Mouse (Mus musculus) embryo, embryonic 11.5 days (tissue): ENCODE results near the gene Lrfn3.

Source experiments
- DNase-seq: peaks from one replicate; pipeline ENCODE4 v3.0.0-alpha.2; 2012; ENCODE audit warnings: low read depth, low spot score

The Lrfn3 gene

GRCm38 (mm10) chr7:30362652-30363343 lies at the start of gene Lrfn3:
Gene Lrfn3, minus strand, starts transcription at chr7:30362772.
- DNase-seq = peak; percentile 73

- DNase-seq = no peak
Measured at GRCm38 (mm10) chr7:30411023-30411422, 48.5 kb upstream of the Lrfn3 start.

DNA sequence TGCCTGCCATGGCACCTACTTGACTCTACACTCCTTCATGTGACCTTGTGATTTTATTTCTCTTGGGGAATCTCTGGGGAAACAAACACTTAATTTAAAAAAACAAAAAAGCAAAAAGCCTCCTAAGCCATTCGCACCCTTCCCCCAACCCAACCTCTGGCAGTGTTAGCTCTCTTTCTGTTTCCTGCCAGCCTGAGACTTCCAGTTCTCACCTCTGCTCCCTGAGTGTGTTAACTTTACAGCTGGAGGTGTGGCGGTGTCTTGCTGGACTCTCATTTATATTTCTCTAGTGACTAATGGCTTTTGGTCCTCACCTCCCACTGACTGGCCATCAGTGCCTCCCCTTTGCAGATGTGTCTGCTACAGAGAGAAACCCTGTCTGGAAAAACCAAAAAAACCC lies 47.2 kb upstream of the Lrfn3 start:
- DNase-seq = no peak

DNA sequence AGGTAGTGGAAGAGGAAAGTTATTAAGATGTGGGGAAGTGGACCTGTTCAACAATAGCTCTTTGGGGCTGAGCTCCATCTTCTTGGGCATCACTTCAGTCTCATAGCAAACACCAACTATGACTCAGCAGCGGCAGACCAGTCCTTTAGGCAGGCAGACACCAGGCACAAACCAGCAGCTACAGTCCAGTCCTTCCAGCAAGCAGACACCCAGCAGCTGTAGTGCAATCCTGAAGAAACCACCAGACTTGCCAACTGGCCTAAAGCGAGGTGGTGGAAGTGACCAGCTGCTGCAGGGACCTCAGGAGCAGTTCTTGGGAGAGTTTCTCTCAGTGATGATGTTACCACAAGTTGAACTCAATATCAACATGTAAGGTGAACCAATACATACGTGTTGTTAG lies 46.1 kb upstream of the Lrfn3 start:
- DNase-seq = no peak

GRCm38 (mm10) chr7:30402343-30402742 lies 39.8 kb upstream of the Lrfn3 start:
- no peak for DNase-seq

- DNase-seq = no peak
Measured at GRCm38 (mm10) chr7:30399671-30400070, 37.1 kb upstream of the Lrfn3 start.

- DNase-seq = no peak
Measured at GRCm38 (mm10) chr7:30394871-30395270, 32.3 kb upstream of the Lrfn3 start.

DNA sequence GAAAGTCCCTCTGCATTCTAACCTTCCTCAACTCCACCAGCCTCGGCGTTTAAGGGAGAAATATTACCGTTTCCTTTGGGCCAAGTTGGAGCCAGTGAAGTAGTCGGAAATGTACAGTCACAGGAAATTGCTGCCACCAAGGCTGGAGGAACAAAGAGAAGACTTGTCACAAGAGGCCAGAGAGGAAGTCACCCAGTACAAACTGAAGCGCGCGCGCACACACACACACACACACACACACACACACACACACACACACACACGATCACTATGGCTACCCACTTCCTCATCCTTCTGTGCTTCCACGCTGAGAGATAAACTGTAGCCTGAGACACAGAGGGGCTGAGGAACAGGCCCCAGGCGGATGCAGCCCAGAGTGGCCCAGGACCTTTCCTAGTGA lies 31.8 kb upstream of the Lrfn3 start:
- no peak for DNase-seq

GRCm38 (mm10) chr7:30393631-30394030 lies 31.1 kb upstream of the Lrfn3 start:
- DNase-seq = no peak

GRCm38 (mm10) chr7:30392746-30393520 lies 30.4 kb upstream of the Lrfn3 start:
- DNase-seq = no peak

DNA sequence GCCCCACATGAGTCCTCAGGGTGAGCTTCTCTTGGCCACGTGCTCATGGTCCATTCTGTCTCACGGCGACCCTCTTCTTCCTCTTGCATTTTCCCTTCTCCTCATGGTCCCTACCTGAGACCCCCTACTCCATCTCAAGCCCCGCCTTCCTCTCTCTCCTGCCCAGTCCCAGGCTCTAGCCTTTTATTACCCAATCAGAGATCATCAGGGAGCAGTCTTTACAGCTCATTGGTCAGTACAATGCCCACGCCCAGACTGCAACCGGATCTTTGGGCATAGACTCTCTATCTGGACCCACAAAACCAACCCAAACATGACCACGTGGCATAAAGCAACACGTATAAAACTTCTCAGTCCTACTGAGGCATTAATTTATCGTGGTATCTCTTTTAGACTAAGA lies 21.5 kb upstream of the Lrfn3 start:
- no peak for DNase-seq

- DNase-seq = no peak
Measured at GRCm38 (mm10) chr7:30380061-30380460, 17.5 kb upstream of the Lrfn3 start.

DNA sequence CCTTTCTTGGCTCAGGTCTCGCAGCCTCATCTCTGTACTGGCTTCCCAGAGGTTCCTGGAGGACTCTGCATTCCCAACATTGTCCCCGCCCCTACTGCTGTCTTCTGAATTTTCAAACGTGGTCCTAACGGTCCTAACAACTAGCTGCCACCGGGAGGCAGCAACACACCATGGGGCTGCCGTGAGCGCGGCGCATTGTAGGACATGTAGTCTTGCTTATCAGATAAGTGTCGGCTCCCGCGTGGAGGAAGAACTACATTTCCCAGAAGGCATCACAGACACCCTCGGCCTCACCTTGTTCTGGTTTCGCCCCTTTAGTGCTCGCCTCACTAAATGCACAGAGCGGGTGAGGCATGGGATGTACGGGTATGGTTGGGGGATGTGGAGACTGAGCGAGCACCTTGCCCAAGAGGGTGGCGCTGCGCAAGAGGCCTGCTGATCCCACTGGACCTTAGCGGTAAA lies 11.0 kb upstream of the Lrfn3 start:
- DNase-seq = peak; percentile 91

DNA sequence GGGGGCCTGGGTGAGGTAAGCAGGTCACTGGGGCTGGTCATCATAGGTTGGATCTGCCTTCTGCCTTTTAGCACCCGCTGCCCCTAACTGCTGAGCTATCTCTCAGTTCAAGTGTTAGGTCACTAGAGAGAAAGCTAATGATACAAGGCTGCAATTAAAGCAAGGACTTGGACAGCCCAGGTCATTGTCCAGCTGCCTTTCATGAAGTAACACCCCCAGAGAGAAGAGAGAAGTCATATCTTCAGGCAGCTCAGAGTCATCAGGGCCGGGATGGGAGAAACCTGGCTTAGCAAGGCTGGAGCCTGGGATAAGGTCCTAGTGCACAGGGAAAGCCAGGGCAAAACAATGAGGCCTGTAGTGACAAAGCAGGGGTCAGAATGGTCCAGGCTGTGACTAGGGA lies 4.9 kb upstream of the Lrfn3 start:
- DNase-seq = no peak

GRCm38 (mm10) chr7:30363344-30363738 lies 769 bp upstream of the Lrfn3 start:
- no peak for DNase-seq

GRCm38 (mm10) chr7:30360028-30360427 lies 2.5 kb downstream of the Lrfn3 start:
- no peak for DNase-seq

GRCm38 (mm10) chr7:30359276-30359865 lies 3.2 kb downstream of the Lrfn3 start:
- DNase-seq = no peak

GRCm38 (mm10) chr7:30358378-30359186 lies 4.0 kb downstream of the Lrfn3 start:
- no peak for DNase-seq

DNA sequence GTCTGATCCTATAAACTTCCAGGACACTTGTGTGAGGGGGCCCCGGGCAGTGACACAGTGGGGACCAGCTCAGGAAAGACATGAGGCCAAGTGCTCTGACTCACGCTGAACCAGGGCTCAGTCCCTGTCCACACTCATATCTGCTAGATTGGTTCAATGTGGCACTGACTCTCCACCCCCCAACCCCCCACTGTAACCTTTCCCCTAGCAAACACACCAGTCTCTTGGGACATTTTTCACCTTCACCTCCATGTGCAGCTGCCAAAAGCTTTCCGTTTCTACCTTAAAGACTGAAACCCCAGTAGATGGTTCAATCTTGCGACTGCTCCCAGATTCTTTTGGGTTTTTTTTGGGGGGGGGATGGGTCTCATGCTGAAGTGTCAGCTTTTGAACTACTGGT lies 8.5 kb downstream of the Lrfn3 start:
- no peak for DNase-seq

GRCm38 (mm10) chr7:30353279-30353822 lies 9.2 kb downstream of the Lrfn3 start:
- DNase-seq = no peak

- peak; percentile 67 for DNase-seq
Measured at GRCm38 (mm10) chr7:30347828-30348227, 14.7 kb downstream of the Lrfn3 start.
